Mouse (Mus musculus) adrenal gland, postnatal 36 days (tissue): ENCODE measurements around the gene Map4k5. TPM values are rescaled to one million over a fixed set of nuclear protein-coding genes. Genes with fewer than 3 reads are reported as not detected.

Experiments used
- DNase-seq, 2 experiments: peaks; one replicate each; pipeline ENCODE4 v3.0.0; 2021; ENCODE audit warnings: mixed read lengths in 1 of 2
- microRNA-seq: library from miRNA; unstranded; fragments of <30 nt; microRNA quantifications from one replicate; pipeline ENCODE4 v1.2.0, GENCODE M21; 2021
- total RNA-seq, 2 experiments: library from RNA; stranded (reverse); gene quantifications; 2 replicates each; pipeline ENCODE4 v1.2.3; 2021

The Map4k5 gene
- total RNA-seq, 2 experiments from 2014 or later: 31.4 to 34.5 TPM

- no peak for DNase-seq
Observed at GRCm38 (mm10) chr12:69756015-69756414, 137.0 kb downstream of the Map4k5 start.

- no peak for DNase-seq
Observed at GRCm38 (mm10) chr12:69753936-69754335, 139.1 kb downstream of the Map4k5 start.

Small RNA genes lying within 50 kb of the gene (microRNA-seq; reads per million reads assigned to microRNA genes)
- gene Mir681: not detected

Other genes starting within 250 kb of the Map4k5 start
- gene Sos2, start 211.3 kb downstream of the Map4k5 start, total RNA-seq: 10 to 100 TPM; 41.7 to 46.9 TPM
- 10 to 100 TPM; 22.7 to 26.4 TPM for gene L2hgdh, start 168.3 kb downstream of the Map4k5 start, total RNA-seq
- 10 to 100 TPM; 13.6 to 20.9 TPM for gene Atp5s, start 168.2 kb downstream of the Map4k5 start, total RNA-seq
- gene Cdkl1, start 101.9 kb downstream of the Map4k5 start, total RNA-seq: 1 to 10 TPM; 1.2 to 1.4 TPM
- 1 to 10 TPM; 4.1 to 5.1 TPM for gene Atl1, start 586 bp downstream of the Map4k5 start, total RNA-seq
- 10 to 100 TPM; 47.0 to 57.7 TPM for gene Sav1, start 93.8 kb upstream of the Map4k5 start, total RNA-seq
- 10 to 100 TPM; 31.2 to 39.4 TPM for gene Nin, start 220.5 kb upstream of the Map4k5 start, total RNA-seq